Mouse (Mus musculus) 416B (cell line): ENCODE results near the gene Dnaic2.

Experiments used
- DNase-seq: peaks from one replicate; pipeline ENCODE4 v3.0.0; 2011; ENCODE audit warnings: low read depth

The Dnaic2 gene

DNA sequence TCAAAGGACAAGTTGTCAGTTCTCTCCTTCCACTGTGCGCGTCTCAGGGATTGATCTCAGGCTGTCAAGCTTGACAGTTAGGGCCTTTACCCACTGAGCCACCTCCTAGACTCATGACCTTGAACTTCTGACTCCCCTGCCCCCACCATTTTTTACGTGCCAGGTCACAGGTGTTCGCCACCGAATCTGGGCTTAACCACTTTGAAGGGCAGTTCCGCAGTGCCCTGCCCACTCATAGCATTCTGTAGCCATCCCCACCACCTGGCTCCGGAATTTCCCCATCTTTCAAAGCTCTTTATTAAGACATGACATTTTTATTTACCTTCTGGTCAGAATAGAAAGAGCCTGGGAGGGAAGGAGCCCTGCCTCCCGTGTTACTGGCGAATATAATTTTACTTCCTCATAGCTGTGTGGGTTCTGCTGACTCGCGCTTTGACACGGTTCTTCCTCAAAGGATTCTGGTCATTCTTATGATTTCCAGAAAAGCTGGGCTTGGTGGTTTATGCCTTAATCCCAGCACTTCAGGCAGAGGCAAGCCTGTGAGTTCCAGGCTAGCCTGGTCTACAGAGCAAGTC lies 20.4 kb downstream of the Dnaic2 start:
- peak; percentile 25 for DNase-seq

DNA sequence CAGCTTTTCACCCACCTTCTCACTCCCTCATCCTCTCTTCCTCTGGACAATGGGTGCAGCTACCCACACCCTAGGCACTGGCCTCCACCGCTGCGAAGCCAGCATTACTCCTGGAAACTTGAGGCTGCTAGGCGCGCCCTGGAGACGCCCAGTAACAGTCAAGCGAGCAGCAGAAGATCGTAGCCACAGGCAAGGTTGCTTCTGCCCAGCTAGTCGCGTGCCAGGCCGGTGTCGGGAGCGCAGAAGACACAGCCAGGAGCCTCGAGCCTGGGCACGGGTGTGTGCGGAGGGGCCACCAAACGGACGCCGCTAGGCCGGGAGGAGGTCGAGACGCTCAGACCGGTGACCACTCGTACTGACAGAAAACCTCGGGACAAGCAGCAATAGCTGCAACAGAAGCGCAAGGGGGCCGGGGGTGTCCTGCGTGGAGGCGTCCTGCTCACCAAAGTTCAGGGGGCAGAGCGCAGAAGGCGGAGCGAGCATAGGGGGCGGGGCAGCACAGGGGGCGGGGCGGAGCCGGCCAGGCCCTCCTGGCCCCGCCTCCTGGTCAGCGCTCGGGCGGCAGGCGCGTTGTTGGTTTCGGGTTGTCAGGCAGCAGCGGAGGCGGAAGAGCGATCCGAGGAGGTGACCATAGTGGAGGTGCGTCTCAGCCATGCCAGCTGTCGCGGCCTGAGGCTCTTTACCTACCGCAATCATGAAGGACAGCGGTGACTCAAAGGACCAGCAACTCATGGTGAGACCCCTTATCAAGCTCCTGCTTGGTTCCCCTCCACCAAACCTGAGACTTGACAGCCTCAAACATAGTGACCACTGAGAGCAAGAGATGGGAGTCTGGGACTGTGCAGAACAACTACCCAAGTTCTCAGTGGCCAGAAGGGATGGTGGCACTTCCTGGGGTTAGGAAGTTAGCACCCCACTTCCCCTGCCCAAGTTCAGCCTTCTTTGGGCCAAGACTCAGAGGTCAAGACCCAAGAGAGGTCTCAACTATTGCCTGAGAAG lies 37.9 kb downstream of the Dnaic2 start, which contains the start of gene Kif19a:
TSS of gene Kif19a (plus strand) at position 569 of the 999 bp plus-strand sequence.
- DNase-seq = no peak

- DNase-seq = no peak
These were observed 42.7 kb downstream of the Dnaic2 start for GRCm38 (mm10) chr11:114769911-114770310.

DNA sequence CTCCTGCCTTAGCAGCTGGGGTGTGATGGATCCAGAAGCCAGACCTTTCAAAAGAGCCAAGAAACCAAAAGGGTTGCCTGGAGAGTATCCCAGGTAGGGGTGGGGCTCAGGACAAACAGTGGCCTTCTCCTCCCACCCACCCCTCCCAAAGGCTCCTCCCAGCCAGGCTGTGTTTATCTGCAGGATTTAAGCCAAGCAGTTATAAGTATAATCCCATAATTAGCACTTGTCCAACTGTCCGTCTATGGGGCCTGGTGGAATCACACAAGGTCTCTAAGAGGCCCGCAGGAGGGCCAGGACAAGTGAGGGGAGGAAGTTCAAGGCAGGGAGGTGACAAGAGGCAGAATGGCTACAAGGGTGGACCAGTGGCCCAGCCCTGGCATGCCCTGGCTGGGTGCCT lies 44.7 kb downstream of the Dnaic2 start:
- DNase-seq = no peak

DNA sequence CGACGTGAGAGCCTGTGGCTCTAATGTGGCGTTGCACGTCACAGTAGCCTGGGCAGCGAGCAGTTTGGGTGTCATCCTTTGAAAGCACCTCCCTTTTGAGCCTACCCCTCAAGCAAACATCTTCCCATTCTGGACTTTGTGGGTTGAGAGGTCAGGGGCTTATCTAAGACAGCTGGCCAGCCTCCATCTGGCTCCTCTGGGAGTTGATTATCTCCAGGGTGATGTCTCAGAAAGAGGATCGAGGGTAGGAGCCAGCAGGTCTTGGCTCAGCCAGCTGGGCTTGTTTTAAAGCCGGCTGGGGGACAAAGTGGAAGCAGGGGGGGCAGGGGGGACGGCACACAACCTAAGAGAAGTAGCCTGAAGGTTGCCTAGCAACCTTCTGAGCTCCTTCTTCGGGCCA lies 52.9 kb downstream of the Dnaic2 start:
- DNase-seq = no peak

DNA sequence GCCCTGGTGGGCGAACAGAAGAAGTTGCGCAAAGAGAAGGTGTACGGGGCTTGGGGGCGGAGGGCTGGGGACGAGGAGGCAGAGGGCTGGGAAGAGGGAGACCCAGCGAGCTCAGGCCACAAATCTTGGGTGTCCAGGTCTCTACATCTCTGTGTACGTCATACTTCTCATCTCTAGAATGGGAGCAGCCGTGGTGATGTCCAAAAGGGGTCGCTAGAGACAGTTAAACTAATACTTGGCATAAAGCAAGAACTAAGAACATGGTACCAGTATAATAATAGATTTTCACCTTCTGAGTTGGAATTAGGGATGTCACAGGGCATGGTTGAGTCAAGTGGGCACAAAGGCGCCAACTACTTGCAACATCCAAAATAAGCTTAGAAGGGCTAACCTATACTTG lies 58.7 kb downstream of the Dnaic2 start:
- DNase-seq = no peak

DNA sequence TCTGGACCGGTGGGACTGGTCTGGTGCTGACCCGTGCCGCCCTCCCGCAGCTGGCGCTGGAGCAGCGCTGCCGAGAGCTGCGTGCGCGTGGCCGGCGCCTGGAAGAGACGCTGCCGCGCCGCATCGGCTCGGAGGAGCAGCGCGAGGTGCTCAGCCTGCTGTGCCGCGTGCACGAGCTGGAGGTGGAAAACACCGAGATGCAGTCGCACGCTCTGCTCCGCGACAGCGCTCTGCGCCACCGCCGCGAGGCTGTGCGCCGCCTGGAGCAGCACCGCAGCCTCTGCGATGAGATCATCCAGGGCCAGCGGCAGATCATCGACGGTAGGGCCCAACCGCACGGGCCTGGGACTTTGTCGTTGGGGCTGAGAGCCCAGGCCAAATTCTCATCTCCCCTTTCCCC lies 59.1 kb downstream of the Dnaic2 start:
- no peak for DNase-seq

DNA sequence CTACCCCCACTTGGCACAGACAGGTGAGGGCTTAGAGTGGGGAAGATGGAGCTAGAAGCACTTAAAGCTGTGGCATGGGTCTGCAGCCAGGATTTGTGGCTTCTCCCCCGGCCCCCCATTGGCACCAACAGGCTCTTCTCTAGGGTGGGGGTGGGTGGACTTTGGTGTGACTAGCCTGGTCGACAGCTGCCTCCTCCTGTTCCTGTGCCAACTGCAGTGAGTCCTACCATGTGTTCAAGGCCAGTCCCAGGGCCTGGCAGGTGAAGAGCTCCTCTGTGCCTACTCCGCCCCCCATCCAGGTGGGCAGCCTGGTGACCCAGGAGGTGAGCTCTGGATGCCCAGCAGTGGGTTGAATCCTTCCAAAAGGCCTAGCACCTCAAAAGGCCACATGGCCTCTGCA lies 60.4 kb downstream of the Dnaic2 start:
- no peak for DNase-seq

GRCm38 (mm10) chr11:114789061-114789714 lies 62.0 kb downstream of the Dnaic2 start:
- DNase-seq = peak; percentile 67

DNA sequence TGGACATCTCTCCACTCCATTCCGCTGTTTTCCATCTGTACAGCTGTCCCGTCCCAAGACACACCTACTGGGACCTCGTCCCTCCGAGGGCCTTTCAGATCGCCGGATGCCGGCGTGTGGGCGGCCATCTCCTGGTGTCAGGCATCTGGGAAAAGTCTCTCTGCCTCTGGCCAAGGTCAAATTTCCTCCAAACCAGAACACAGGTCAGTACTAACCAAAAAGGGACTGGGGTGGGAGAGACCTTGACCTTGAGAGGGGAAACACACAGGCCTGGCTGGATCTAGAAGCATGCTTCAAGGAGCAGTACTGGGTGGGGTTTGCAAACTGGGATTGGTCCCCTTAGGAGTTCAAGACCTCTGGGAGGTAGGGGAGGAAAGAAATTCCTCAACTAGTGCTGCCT lies 62.5 kb downstream of the Dnaic2 start:
- DNase-seq = no peak

- DNase-seq = no peak
These were observed 63.0 kb downstream of the Dnaic2 start for GRCm38 (mm10) chr11:114790171-114790570.

DNA sequence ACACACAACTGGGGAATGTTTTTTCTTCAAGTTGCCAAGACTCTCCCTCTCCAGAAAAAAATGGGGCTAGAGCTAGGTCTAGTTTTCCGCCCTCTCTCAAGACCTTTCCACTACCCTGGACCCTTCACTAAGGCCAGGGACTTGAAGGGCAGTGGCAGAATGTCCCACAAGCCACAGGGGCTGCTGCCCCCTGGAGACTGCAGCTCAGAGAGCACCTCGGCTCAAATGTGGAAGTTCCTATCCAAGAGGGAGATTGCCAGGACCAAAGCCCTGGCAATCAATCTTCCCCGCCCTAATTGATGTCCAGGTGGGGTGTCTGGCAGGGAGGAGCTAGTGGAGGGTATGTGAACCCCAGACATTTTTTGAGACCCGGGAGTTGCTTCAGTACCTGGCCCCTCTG lies 63.6 kb downstream of the Dnaic2 start:
- DNase-seq = no peak

- no peak for DNase-seq
These were observed 64.2 kb downstream of the Dnaic2 start for GRCm38 (mm10) chr11:114791351-114791889.

- no peak for DNase-seq
These were observed 64.7 kb downstream of the Dnaic2 start for GRCm38 (mm10) chr11:114791891-114792411.

- no peak for DNase-seq
These were observed 65.8 kb downstream of the Dnaic2 start for GRCm38 (mm10) chr11:114792931-114793494.

GRCm38 (mm10) chr11:114793868-114794545 lies 66.8 kb downstream of the Dnaic2 start:
- DNase-seq = no peak

DNA sequence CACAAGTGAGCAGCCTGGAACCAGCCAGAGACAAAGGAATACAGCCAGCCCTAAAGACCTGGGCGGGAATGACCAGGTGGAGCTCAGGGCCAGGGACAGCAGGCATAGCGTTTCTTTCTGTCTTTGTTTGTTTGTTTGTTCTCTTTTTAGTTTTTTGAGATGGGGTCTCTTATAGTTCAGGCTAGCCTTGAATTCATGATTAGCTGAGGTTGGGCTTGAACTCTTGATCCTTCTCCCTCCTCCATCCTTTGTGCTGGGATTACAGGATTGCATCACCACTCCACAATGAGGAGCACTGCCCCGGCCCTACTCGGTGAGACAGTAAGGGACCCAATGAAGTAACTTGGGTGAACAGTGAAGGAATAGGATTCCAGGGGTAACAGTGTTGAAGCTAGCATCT lies 67.5 kb downstream of the Dnaic2 start:
- no peak for DNase-seq

GRCm38 (mm10) chr11:114795231-114795746 lies 68.1 kb downstream of the Dnaic2 start:
- DNase-seq = no peak

GRCm38 (mm10) chr11:114795848-114796322 lies 68.7 kb downstream of the Dnaic2 start, which contains the start of gene Btbd17:
Btbd17 (minus strand) TSS chr11:114795945.
- no peak for DNase-seq

GRCm38 (mm10) chr11:114797176-114797575 lies 70.0 kb downstream of the Dnaic2 start:
- no peak for DNase-seq

- DNase-seq = no peak
These were observed 70.8 kb downstream of the Dnaic2 start for GRCm38 (mm10) chr11:114797981-114798380.
